ENCODE assay signal across 10 mouse cellular contexts in genomic region chr16:55519646-55520045, GRCm38 (mm10).
A peak's percentile ranks its signal among the peaks of the same experiment; 100 is the strongest.
DNase-seq lines count a peak whose midpoint lies in the region; ATAC-seq and TF ChIP-seq lines count a peak whose summit lies in the region.
"Had no signal": no experiment of that assay in that cellular context is flagged by ENCODE, and none has a peak within 500 bp of the region (broad histone marks: within the 10 kb centered on the region; RNA-seq: fewer than 3 reads in every experiment).

No protein-coding gene starts in this region.

- no peak overlapping the region for H3K9ac ChIP-seq in midbrain, embryonic 14.5 days (replicated peaks; ENCODE audit: low read length)
- H3K9ac ChIP-seq in midbrain, embryonic 13.5 days (replicated peaks) = no peak overlapping the region
- no peak overlapping the region for H3K9ac ChIP-seq in kidney, postnatal 0 days (ENCODE audit: low read depth, low read length)
- H3K9ac ChIP-seq: embryonic facial prominence, embryonic 12.5 days had no signal

- H3K36me3 ChIP-seq in midbrain, embryonic 14.5 days (ENCODE audit: control insufficient read depth, insufficient read depth, low read length) = no peaks in the 10 kb centered on the region
- no peaks in the 10 kb centered on the region for H3K36me3 ChIP-seq in midbrain, embryonic 13.5 days
- no peaks in the 10 kb centered on the region for H3K36me3 ChIP-seq in kidney, postnatal 0 days (ENCODE audit: insufficient read depth, low read length)
- H3K36me3 ChIP-seq in splenic B cell, adult 2 months (ENCODE audit: control insufficient read depth, insufficient read depth, low read length, poor library complexity, severe bottlenecking) = no peaks in the 10 kb centered on the region
- H3K36me3 ChIP-seq: embryonic facial prominence, embryonic 12.5 days; G1E had no signal

- H3K4me1 ChIP-seq in midbrain, embryonic 14.5 days (ENCODE audit: control insufficient read depth, insufficient read depth, low read length) = peaks cover 7% of the 10 kb centered on the region; the same call in 1 of the 2 replicates
- peaks cover 8% of the 10 kb centered on the region; the same call in 1 of the 2 replicates for H3K4me1 ChIP-seq in midbrain, embryonic 13.5 days (replicated peaks)
- no peaks in the 10 kb centered on the region for H3K4me1 ChIP-seq in kidney, postnatal 0 days (replicated peaks; ENCODE audit: insufficient read depth, low read length)
- H3K4me1 ChIP-seq: embryonic facial prominence, embryonic 12.5 days had no signal

- no peak overlapping the region for H3K4me2 ChIP-seq in midbrain, embryonic 14.5 days (ENCODE audit: low read length)
- no peak overlapping the region for H3K4me2 ChIP-seq in midbrain, embryonic 13.5 days (replicated peaks)
- no peak overlapping the region for H3K4me2 ChIP-seq in kidney, postnatal 0 days (ENCODE audit: low read length)
- H3K4me2 ChIP-seq: embryonic facial prominence, embryonic 12.5 days had no signal

- H3K9me3 ChIP-seq in midbrain, embryonic 14.5 days (ENCODE audit: control insufficient read depth, low read length) = no peaks in the 10 kb centered on the region
- H3K9me3 ChIP-seq in midbrain, embryonic 13.5 days = no peaks in the 10 kb centered on the region
- no peaks in the 10 kb centered on the region for H3K9me3 ChIP-seq in kidney, postnatal 0 days (replicated peaks; ENCODE audit: low read length)
- H3K9me3 ChIP-seq: embryonic facial prominence, embryonic 12.5 days; G1E had no signal

- TF ChIP-seq CTCF in kidney, postnatal 0 days (IDR thresholded peaks at IDR 0.05; ENCODE audit: low read depth) = peak; percentile 76

- H3K27ac ChIP-seq in midbrain, embryonic 14.5 days (replicated peaks; ENCODE audit: low read depth, low read length) = no peak overlapping the region
- no peak overlapping the region for H3K27ac ChIP-seq in midbrain, embryonic 13.5 days
- no peak overlapping the region for H3K27ac ChIP-seq in kidney, postnatal 0 days
- H3K27ac ChIP-seq: embryonic facial prominence, embryonic 12.5 days had no signal

- DNase-seq in cerebellum, postnatal 10 days = peak; percentile 5 to 7
- DNase-seq in cerebellum, adult 9-11 months = no peak
- DNase-seq in midbrain, embryonic 14.5 days = peak; percentile 14
- peak; percentile 69 for DNase-seq in kidney, postnatal 0 days (ENCODE audit: low spot score)
- DNase-seq in splenic B cell, adult 2 months (ENCODE audit: low read depth, low spot score) = peak; percentile 71
- no peak for DNase-seq in layer of hippocampus, postnatal 25 days (ENCODE audit: extremely low spot score in 1 of 2, low spot score in 1 of 2)
- DNase-seq in cerebellum, postnatal 36 days = no peak

- WGBS in midbrain, embryonic 14.5 days = 95% methylated on average over 1 of the region's 1 CpGs
- 84% methylated on average over 1 of the region's 1 CpGs for WGBS in midbrain, embryonic 13.5 days
- 51% methylated on average over 1 of the region's 1 CpGs for WGBS in kidney, postnatal 0 days

- no peak for ATAC-seq in midbrain, embryonic 14.5 days (ENCODE audit: low FRiP score, low TSS enrichment)
- no peak for ATAC-seq in midbrain, embryonic 13.5 days
- ATAC-seq in kidney, postnatal 0 days (replicated peaks; ENCODE audit: low FRiP score, low read depth) = peak; percentile 52

- H3K27me3 ChIP-seq in midbrain, embryonic 14.5 days (ENCODE audit: control insufficient read depth, insufficient read depth, low read length) = no peaks in the 10 kb centered on the region
- no peaks in the 10 kb centered on the region for H3K27me3 ChIP-seq in midbrain, embryonic 13.5 days
- H3K27me3 ChIP-seq in kidney, postnatal 0 days (ENCODE audit: insufficient read depth, low read length) = no peaks in the 10 kb centered on the region
- no peaks in the 10 kb centered on the region for H3K27me3 ChIP-seq in splenic B cell, adult 2 months (ENCODE audit: control insufficient read depth, insufficient read depth, low read length, poor library complexity, severe bottlenecking)
- H3K27me3 ChIP-seq: embryonic facial prominence, embryonic 12.5 days had no signal

- H3K4me3 ChIP-seq in midbrain, embryonic 14.5 days (replicated peaks; ENCODE audit: low read depth, low read length) = no peak overlapping the region
- H3K4me3 ChIP-seq in midbrain, embryonic 13.5 days (replicated peaks) = no peak overlapping the region
- H3K4me3 ChIP-seq in kidney, postnatal 0 days (replicated peaks; ENCODE audit: low read depth, low read length) = no peak overlapping the region
- H3K4me3 ChIP-seq: embryonic facial prominence, embryonic 12.5 days had no signal

Comparison
In these comparisons a context has a peak if more than half of its experiments do, and no peak if none do; other contexts are left out.
1. DNase-seq: peak in cerebellum, postnatal 10 days (2 of 2), midbrain, embryonic 14.5 days (single experiment), kidney, postnatal 0 days (single experiment) and splenic B cell, adult 2 months (single experiment); none in cerebellum, adult 9-11 months (single experiment), layer of hippocampus, postnatal 25 days (0 of 2) and cerebellum, postnatal 36 days (0 of 2).